Mouse (Mus musculus) bone marrow macrophage, adult 2 months (primary cell): Measurements from ENCODE around the gene Col5a3. TPM values are rescaled to one million over a fixed set of nuclear protein-coding genes. Genes with fewer than 3 reads are reported as not detected.

Source experiments
- H3K27ac ChIP-seq: 2 replicates; pipeline ENCODE4 v1.5.1; 2012; ENCODE audit warnings: low read depth, low read length; ENCODE audit not compliant: insufficient read depth
- H3K4me1 ChIP-seq: 2 replicates; pipeline ENCODE4 v1.6.1; 2012; ENCODE audit warnings: low read length; ENCODE audit not compliant: control insufficient read depth, insufficient read depth
- H3K4me3 ChIP-seq: 2 replicates; pipeline ENCODE4 v1.5.1; 2012; ENCODE audit warnings: mild to moderate bottlenecking, low read length, moderate library complexity; ENCODE audit not compliant: insufficient read depth
- CTCF ChIP-seq: IDR thresholded peaks from 2 replicates; pipeline ENCODE4 v1.5.1; 2012; ENCODE audit warnings: low read depth, mild to moderate bottlenecking, low read length, moderate library complexity
- POLR2A ChIP-seq: IDR thresholded peaks from 2 replicates; pipeline ENCODE4 v1.6.1; 2012; ENCODE audit warnings: mild to moderate bottlenecking, low read depth, low read length, borderline replicate concordance
- polyA plus RNA-seq: library from polyadenylated mRNA; stranded (reverse); fragments of >200 nt; gene quantifications from 2 replicates; pipeline ENCODE4 v1.2.4, GENCODE M21; 2012; ENCODE audit not compliant: missing spikeins, insufficient read depth, insufficient read length

The Col5a3 gene
- polyA plus RNA-seq, 1 experiment, result 0.15 TPM

GRCm38 (mm10) chr9:20731797-20732196 lies 83.1 kb downstream of the Col5a3 start:
- H3K4me1 ChIP-seq, result peaks cover 14% of the 10 kb centered on the region
- no peak overlapping the region for H3K27ac ChIP-seq
- no peak overlapping the region for H3K4me3 ChIP-seq
- TF ChIP-seq CTCF (no peak), POLR2A (no peak)

- Histone ChIP-seq H3K4me1 (peaks cover 2% of the 10 kb centered on the region; the same call in 1 of the 2 replicates), H3K4me3 (no peak overlapping the region), H3K27ac (no peak overlapping the region)
- TF ChIP-seq POLR2A (no peak), CTCF (no peak)
Measured at GRCm38 (mm10) chr9:20729451-20729850, 85.4 kb downstream of the Col5a3 start.

DNA sequence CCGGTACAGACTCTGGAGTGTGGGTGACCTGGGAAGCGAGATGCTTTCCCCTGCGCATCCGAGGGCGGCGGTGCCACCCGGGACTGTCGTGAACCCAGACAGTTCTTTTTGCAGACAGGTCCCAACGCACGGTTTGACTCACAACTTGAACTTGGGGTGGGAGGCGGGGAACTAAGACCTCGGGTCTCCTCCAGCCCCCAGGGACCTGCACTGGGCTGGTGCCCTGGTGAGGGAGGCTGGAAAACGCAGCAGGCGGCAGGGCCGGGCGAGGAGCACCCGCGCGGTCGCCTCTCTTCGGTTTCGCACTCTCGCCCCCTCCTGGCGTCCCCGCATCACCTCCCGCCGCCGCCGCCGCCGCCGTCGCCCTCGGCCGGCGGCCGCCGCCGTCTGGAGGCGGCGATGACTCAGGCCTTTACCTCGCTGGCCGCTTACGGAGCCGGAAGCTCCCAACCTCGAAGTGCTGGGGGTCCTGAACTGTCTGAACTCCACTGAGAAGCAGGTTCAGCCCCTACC lies 87.2 kb downstream of the Col5a3 start:
- no peak for TF ChIP-seq CTCF
- TF ChIP-seq POLR2A, result no peak
- Histone ChIP-seq H3K27ac (no peak overlapping the region), H3K4me3 (peak overlapping the region; percentile 55), H3K4me1 (peaks cover 2% of the 10 kb centered on the region; the same call in 1 of the 2 replicates)

- H3K4me3 ChIP-seq, result peak overlapping the region; percentile 55
- no peak for TF ChIP-seq POLR2A
- H3K27ac ChIP-seq, result no peak overlapping the region
- H3K4me1 ChIP-seq, result peaks cover 2% of the 10 kb centered on the region; the same call in 1 of the 2 replicates
Measured at GRCm38 (mm10) chr9:20726859-20727600, 87.8 kb downstream of the Col5a3 start.

- no peak for TF ChIP-seq CTCF
- TF ChIP-seq POLR2A, result no peak
- peak overlapping the region; percentile 55 for H3K4me3 ChIP-seq
- no peak overlapping the region for H3K27ac ChIP-seq
- peaks cover 6% of the 10 kb centered on the region for H3K4me1 ChIP-seq
Measured at GRCm38 (mm10) chr9:20726134-20726858, 88.6 kb downstream of the Col5a3 start.

- no peak overlapping the region for H3K4me3 ChIP-seq
- no peak for TF ChIP-seq CTCF
- H3K4me1 ChIP-seq, result peaks cover 4% of the 10 kb centered on the region
- no peak overlapping the region for H3K27ac ChIP-seq
Measured at GRCm38 (mm10) chr9:20721582-20721981, 93.3 kb downstream of the Col5a3 start.

Other genes starting within 250 kb of the Col5a3 start
- 7.4 and 7.5 TPM in 2 replicates for gene Zfp846, start 233.8 kb downstream of the Col5a3 start, polyA plus RNA-seq
- gene Ubl5, start 172.2 kb downstream of the Col5a3 start, polyA plus RNA-seq, result 309 and 316 TPM in 2 replicates
- gene Fbxl12, start 170.3 kb downstream of the Col5a3 start, polyA plus RNA-seq, result 15.7 and 16.7 TPM in 2 replicates
- 11.4 and 11.5 TPM in 2 replicates for gene Pin1, start 163.0 kb downstream of the Col5a3 start, polyA plus RNA-seq
- not detected in 2 replicates for gene Olfm2, start 68.7 kb downstream of the Col5a3 start, polyA plus RNA-seq
- not detected in 2 replicates for gene Rdh8, start 3.4 kb upstream of the Col5a3 start, polyA plus RNA-seq
- gene A230050P20Rik, start 53.6 kb upstream of the Col5a3 start, polyA plus RNA-seq, result 19.9 and 23.5 TPM in 2 replicates
- gene Angptl6, start 64.7 kb upstream of the Col5a3 start, polyA plus RNA-seq, result 1.4 and 1.7 TPM in 2 replicates
- 9.2 and 11.9 TPM in 2 replicates for gene Ppan, start 73.1 kb upstream of the Col5a3 start, polyA plus RNA-seq
- 65.4 and 71.5 TPM in 2 replicates for gene Eif3g, start 83.6 kb upstream of the Col5a3 start, polyA plus RNA-seq
- 53.0 and 54.5 TPM in 2 replicates for gene Dnmt1, start 144.8 kb upstream of the Col5a3 start, polyA plus RNA-seq
- 46.5 and 48.2 TPM in 2 replicates for gene S1pr2, start 161.7 kb upstream of the Col5a3 start, polyA plus RNA-seq
- 52.7 and 61.3 TPM in 2 replicates for gene Mrpl4, start 187.7 kb upstream of the Col5a3 start, polyA plus RNA-seq
- gene Icam1, start 200.9 kb upstream of the Col5a3 start, polyA plus RNA-seq, result 67.4 and 79.0 TPM in 2 replicates
- not detected in 2 replicates for gene Icam4, start 214.3 kb upstream of the Col5a3 start, polyA plus RNA-seq
- gene Icam5, start 217.0 kb upstream of the Col5a3 start, polyA plus RNA-seq, result 0.31 TPM in 1 of 2 replicates, not detected in the other